Mouse (Mus musculus) adrenal gland, adult 2 months (tissue): ENCODE measurements around the gene Galnt14. TPM values are rescaled to one million over a fixed set of nuclear protein-coding genes. Genes with fewer than 3 reads are reported as not detected.

ENCODE experiments used
- DNase-seq: peaks from one replicate; pipeline ENCODE4 v3.0.0; 2021
- polyA plus RNA-seq: library from polyadenylated mRNA; depleted of rRNA; stranded (reverse); fragments of >200 nt; gene quantifications from 2 replicates; pipeline ENCODE4 v1.2.3, GENCODE M21; 2012
- total RNA-seq, 2 experiments: library from RNA; stranded (reverse); gene quantifications; 2 replicates each; pipeline ENCODE4 v1.2.3; 2021

Gene Galnt14
- total and polyA plus RNA-seq, 3 experiments = 1.4 to 1.9 (median 1.8) TPM

DNA sequence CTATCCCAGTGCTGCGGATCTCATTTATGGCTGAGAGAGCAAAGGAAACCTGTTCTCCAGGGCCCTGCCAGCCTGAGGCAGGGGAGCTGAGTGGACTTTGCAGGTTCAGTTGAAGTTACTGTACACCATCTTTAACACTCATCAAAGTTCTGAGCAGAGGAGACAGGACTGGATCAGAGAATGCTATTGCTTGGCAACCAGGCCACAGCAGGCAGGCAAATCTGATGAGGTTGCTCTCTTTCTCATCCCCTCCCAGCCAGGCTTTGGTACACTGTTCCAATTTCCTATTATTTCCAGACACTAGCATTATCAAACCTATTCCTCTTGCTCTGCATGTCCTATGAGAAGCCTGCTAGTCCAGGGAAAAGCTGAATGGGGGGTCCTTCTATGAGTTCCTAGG is 41.3 kb downstream of the Galnt14 start:
- DNase-seq = no peak

DNA sequence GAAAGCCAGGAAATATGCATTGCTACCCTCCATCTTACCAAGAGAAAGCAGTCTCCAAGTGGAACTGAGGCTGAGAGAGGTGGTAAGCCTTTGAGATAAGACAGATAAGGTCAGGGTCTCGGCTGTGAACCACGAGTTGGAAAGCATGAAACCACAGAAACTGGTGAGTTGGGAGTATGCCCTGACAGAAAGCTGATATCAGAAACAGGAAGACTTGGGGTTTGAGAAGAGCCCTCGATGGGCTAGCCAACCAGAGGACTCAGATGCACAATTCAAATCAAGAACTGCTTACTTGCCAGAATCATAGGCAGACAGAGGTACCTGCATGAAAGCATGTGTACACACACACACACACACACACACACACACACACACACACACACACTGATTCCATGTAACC is 47.0 kb downstream of the Galnt14 start:
- DNase-seq = no peak

- DNase-seq = no peak
These were observed 51.4 kb downstream of the Galnt14 start for GRCm38 (mm10) chr17:73658731-73659445.

DNA sequence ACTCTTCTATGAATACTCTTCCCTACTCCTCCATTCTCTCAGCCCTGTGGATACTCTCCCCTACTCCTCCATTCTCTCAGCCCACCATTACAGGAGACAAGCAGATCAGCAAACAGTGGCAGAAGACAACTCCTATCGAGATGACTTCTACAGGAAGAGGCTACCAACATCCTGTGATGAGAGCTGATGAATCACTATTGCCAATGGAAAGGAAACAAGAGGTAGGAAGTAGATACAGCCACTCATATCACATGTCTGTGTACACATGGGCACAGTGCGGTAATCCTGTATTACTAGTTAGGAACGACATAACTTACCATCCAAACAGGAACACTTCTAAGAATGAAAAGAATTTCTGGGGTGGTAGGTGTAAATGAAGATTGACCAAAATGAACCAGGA is 53.9 kb downstream of the Galnt14 start:
- DNase-seq = no peak

DNA sequence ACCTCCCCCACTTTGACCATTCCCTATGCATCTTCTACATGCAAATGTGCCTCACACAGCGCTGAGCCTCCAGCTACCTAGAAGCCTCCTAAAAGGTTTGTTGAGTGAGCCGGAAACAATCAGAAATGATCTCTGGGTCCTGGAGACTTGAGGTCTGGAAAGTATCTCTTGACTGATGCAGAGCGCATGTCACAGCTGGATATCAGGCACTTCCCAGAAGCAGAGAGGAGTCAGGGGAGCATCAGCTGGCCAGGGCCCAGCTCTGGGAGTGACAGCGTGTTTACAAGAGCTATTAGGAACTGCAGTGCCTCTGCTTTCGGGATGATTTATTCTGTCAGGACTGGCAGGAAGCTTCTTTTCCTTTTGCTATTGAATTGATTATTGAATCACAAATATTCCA is 56.0 kb downstream of the Galnt14 start:
- no peak for DNase-seq

- peak; percentile 36 for DNase-seq
These were observed 60.9 kb downstream of the Galnt14 start for GRCm38 (mm10) chr17:73649371-73649770.

- no peak for DNase-seq
These were observed 68.6 kb downstream of the Galnt14 start for GRCm38 (mm10) chr17:73641676-73642075.

GRCm38 (mm10) chr17:73640117-73640480 is 70.2 kb downstream of the Galnt14 start:
- no peak for DNase-seq

DNA sequence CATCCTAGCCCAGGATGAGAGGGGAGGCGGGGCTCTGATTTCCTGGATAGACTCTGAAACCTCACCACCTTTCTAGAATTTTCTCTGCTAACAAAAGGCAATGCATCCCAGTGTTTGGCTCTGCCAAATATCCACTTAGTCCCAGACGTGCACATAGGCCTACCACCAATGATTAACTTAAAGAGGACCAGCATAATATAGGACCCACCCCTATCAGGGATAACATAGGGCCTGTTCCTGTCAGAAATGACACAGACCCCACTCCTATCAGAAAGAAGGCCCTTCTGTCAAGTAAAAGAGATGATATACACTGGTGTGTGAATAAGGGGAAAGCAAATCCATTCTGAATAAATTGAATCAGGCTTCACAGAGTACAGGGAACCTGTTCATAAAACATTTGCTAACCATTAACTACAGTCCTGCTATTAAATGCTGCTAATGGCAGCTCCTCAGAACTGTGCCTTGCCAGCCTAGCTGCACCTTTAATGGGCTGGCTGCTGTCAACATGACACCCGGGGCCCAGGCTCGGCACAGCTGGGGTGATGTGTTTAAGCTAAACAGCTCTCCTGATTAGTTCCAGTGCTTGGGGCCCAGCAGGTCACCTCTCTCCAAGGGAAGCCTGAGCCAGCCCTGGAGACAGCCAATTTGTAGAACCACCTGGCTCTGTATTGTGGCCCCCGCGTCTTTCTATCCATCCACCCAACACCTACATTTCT is 70.7 kb downstream of the Galnt14 start:
- no peak for DNase-seq

GRCm38 (mm10) chr17:73636988-73637387 is 73.3 kb downstream of the Galnt14 start:
- DNase-seq = no peak

DNA sequence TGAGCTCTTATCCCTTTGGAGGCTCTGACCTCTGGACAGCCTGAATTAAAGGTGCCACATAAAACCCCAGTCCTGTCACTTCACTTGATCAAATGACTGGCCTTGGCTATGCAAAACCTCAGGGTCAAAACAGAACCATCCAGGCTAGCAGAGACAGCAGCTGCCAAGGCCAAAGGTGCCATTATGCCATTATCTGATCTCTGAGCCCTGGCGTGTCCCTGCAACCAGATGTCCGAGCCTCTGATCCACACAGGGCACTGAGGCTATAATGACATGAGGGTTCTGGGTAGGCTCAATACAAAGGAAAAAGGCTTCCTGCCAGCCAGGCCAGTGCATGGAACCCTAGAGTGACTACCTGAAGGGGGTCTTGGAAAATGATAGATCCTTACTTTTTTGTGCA is 75.4 kb downstream of the Galnt14 start:
- DNase-seq = peak; percentile 36

- no peak for DNase-seq
These were observed 76.1 kb downstream of the Galnt14 start for GRCm38 (mm10) chr17:73633991-73634710.

GRCm38 (mm10) chr17:73628263-73628914 is 81.9 kb downstream of the Galnt14 start:
- no peak for DNase-seq

DNA sequence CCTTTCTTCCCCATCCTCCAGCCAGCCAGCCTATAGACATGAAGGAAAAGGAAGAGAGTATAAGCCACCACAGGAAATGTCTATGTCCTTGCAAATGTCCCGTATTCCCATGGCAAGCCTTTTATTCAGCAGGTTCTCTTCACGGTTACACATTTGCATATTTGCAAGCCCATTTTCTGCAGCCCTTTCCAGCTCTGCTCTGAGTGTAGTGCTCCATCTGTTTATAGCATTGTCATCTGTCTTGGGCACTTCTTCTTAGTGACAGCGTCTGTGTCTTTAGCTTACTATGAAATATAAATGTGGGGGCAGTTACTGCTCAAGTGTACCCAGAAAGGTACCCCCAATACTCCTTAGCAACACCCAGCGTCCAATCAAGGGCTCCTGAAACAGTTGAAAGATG is 83.3 kb downstream of the Galnt14 start:
- no peak for DNase-seq

DNA sequence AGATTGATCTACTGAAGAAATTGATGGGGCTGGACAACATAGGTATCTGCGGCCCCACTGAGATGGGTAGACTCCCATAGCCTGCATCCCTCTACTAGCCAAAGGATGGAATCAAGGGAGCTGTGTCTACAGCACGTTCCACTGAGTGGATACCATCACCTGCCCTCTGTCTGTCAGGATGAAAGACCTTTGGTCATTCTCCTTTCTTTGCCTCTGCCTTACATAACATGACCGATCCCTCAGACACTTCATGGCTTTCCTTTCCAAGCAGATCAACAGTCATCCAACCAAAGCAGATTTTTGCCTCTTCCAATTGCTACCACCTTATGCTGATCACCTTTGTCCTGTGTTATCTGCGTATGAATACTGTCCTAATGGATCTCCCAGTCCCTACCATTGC is 90.2 kb downstream of the Galnt14 start:
- DNase-seq = no peak

- DNase-seq = no peak
These were observed 107.4 kb downstream of the Galnt14 start for GRCm38 (mm10) chr17:73602552-73603478.

- DNase-seq = no peak
These were observed 110.3 kb downstream of the Galnt14 start for GRCm38 (mm10) chr17:73599923-73600322.

- DNase-seq = peak; percentile 8
These were observed 118.2 kb downstream of the Galnt14 start for GRCm38 (mm10) chr17:73592081-73592480.

- no peak for DNase-seq
These were observed 122.7 kb downstream of the Galnt14 start for GRCm38 (mm10) chr17:73587573-73587972.

GRCm38 (mm10) chr17:73574186-73574585 is 136.1 kb downstream of the Galnt14 start:
- no peak for DNase-seq

DNA sequence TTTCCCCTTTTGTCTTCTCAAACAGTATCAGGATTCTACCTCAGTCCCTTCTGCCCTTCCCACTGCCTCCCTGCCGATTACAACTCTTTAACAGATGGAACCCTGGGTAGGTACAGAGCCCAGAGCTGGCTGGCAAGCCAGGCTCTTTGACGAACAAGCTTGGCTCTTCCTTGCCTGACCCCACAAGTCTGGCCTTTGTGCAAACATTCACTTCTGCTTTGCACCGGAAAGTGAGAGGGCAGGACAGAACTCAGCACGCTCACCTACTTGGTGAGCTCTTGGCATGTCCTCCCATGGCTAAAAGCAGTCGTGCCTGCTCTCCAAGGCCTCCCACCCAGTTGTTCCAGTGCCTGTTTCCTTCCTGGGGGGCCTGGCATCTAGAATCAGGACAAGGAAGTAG is 137.4 kb downstream of the Galnt14 start:
- no peak for DNase-seq
